Comparison of ENCODE assay signal across 19 mouse cellular contexts in genomic region chr9:123762886-123763285, GRCm38 (mm10). TPM values are rescaled to one million over a fixed set of nuclear protein-coding genes. Genes with fewer than 3 reads are reported as not detected.
DNase-seq lines count a peak whose midpoint lies in the region; TF ChIP-seq lines count a peak whose summit lies in the region.
"Had no signal": no experiment of that assay in that cellular context is flagged by ENCODE, and none has a peak within 500 bp of the region (broad histone marks: within the 10 kb centered on the region; RNA-seq: fewer than 3 reads in every experiment).

No protein-coding gene starts in this region.

- H3K4me1 ChIP-seq in thymus, adult 2 months (replicated peaks; ENCODE audit: control insufficient read depth, insufficient read depth, low read length), result peaks cover 29% of the 10 kb centered on the region
- H3K4me1 ChIP-seq: hindbrain, embryonic 12.5 days had no signal

- intact Hi-C loops in heart, postnatal 36 days (cut with DNase I), result no loop called here

- no peak for TF ChIP-seq CTCF in thymus, adult 2 months (IDR thresholded peaks at IDR 0.05; ENCODE audit: borderline replicate concordance, control insufficient read depth, extremely low read depth, insufficient read depth, low read length, poor library complexity)

- H3K36me3 ChIP-seq in thymus, adult 2 months (ENCODE audit: control insufficient read depth, insufficient read depth, low read length), result no peaks in the 10 kb centered on the region
- H3K36me3 ChIP-seq: hindbrain, embryonic 12.5 days had no signal

- 9% methylated on average over 4 of the region's 4 CpGs for WGBS in thymus, adult 2 months

- peak; percentile 90 for DNase-seq in heart, adult 11 months
- no peak for DNase-seq in heart, postnatal 36 days
- no peak for DNase-seq in thymus, adult 2 months
- no peak for DNase-seq in thymus, adult 18-20 months
- DNase-seq in skeletal muscle tissue, adult 2 months (ENCODE audit: low read depth, low spot score), result peak; percentile 70
- peak; percentile 66 for DNase-seq in thymus, postnatal 4 days
- DNase-seq in yolk sac, embryonic 10.5 days (ENCODE audit: low spot score), result no peak
- no peak for DNase-seq in layer of hippocampus, postnatal 14 days (ENCODE audit: low spot score in 2 of 2)
- DNase-seq: cerebellum, adult 9-10 months; embryo, embryonic 11 days; forebrain, postnatal 0 days; kidney, adult 11 months; kidney, postnatal 36 days; left cerebral cortex, postnatal 4 days had no signal

- no peak overlapping the region for H3K4me3 ChIP-seq in thymus, adult 2 months (ENCODE audit: control insufficient read depth, insufficient read depth, low read length)
- H3K4me3 ChIP-seq: hindbrain, embryonic 12.5 days had no signal

- peak overlapping the region; percentile 85 for H3K27ac ChIP-seq in thymus, adult 2 months (ENCODE audit: control insufficient read depth, insufficient read depth, low read length)
- H3K27ac ChIP-seq: hindbrain, embryonic 12.5 days; liver, embryonic 14.5 days; macrophage had no signal

- no peak for TF ChIP-seq POLR2A in thymus, adult 2 months (IDR thresholded peaks at IDR 0.05; ENCODE audit: control insufficient read depth, extremely low read depth, insufficient read depth, low read length, poor library complexity)

- H3K27me3 ChIP-seq in thymus, adult 2 months (ENCODE audit: control insufficient read depth, insufficient read depth, low read length), result no peaks in the 10 kb centered on the region
- H3K27me3 ChIP-seq: hindbrain, embryonic 12.5 days had no signal

RNA-seq across cellular contexts. Expression of gene Cxcr6, which starts 43.4 kb away (rescaled TPM):
- total RNA-seq in heart, postnatal 36 days (2021), result not detected
- polyA plus RNA-seq in thymus, adult 2 months (2012; rRNA removed), result 4.3 and 4.6 TPM in 2 replicates
- not detected for total RNA-seq in layer of hippocampus, postnatal 14 days (2021)
- total RNA-seq: forebrain, postnatal 0 days; layer of hippocampus, postnatal 25 days; left cerebral cortex, postnatal 4 days; midbrain, postnatal 0 days had no signal
- polyA plus RNA-seq: forebrain, postnatal 0 days had no signal

RNA-seq across cellular contexts. Expression of gene Lztfl1, which starts 45.4 kb away (rescaled TPM):
- 10 to 100 TPM; 42.6 to 42.7 TPM for total RNA-seq in heart, postnatal 36 days (2021)
- polyA plus RNA-seq in thymus, adult 2 months (2012; rRNA removed), result 11.8 and 12.1 TPM in 2 replicates
- 10 to 100 TPM; 60.3 to 64.3 TPM for total RNA-seq in layer of hippocampus, postnatal 14 days (2021)

Comparison
In these comparisons a context has a peak if more than half of its experiments do, and no peak if none do; other contexts are left out.
1. DNase-seq: peak in heart, adult 11 months (single experiment), skeletal muscle tissue, adult 2 months (single experiment) and thymus, postnatal 4 days (single experiment); none in heart, postnatal 36 days (0 of 2), thymus, adult 2 months (single experiment), thymus, adult 18-20 months (0 of 2), yolk sac, embryonic 10.5 days (single experiment) and layer of hippocampus, postnatal 14 days (0 of 2).